ENCODE assay signal across 17 mouse cellular contexts in the genomic region with DNA sequence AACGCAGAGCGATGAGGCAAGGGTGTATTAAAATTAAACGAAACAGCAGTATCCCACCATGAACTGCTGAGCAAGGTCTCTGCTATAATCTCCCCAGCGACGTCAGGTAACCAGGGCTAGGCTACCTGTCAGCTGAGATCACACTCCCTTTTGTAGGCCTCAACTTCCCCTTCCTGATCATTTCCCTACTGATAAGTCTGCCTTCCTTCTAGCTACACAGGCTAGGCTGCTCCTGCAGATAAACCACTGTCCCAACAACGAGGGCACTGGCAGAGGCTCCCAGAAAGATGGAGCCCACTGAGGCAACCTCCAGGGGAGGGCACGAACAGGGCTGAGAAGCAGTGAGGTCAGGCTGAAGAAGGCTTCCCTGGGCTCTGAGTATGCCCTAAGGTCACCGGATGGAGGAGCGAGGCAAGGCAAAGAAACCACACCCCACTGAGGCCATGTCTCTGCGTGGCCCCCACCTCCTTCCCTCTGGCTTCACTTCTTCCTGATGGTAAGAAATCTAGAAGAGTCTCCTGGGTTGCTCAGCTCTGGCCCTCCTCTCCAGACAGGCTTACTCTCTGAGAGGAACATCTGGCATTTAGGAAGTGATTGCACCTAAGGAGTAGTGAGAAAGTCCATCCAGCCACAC. TPM values are rescaled to one million over a fixed set of nuclear protein-coding genes. Genes with fewer than 3 reads are reported as not detected.
DNase-seq lines count a peak whose midpoint lies in the region; ATAC-seq and TF ChIP-seq lines count a peak whose summit lies in the region.
"Had no signal": no experiment of that assay in that cellular context is flagged by ENCODE, and none has a peak within 500 bp of the region (broad histone marks: within the 10 kb centered on the region; RNA-seq: fewer than 3 reads in every experiment).

No protein-coding gene starts in this region.

- peak overlapping the region; percentile 26; the same call in 1 of the 2 replicates for H3K4me2 ChIP-seq in liver, postnatal 0 days (ENCODE audit: low read depth, low read length)
- H3K4me2 ChIP-seq: forebrain, embryonic 13.5 days; intestine, embryonic 15.5 days had no signal

- ATAC-seq in common myeloid progenitor, adult 5-6 weeks (replicated peaks; ENCODE audit: low read depth, poor library complexity, severe bottlenecking), result peak; percentile 31
- ATAC-seq in liver, postnatal 0 days, result no peak
- ATAC-seq: forebrain, embryonic 13.5 days; intestine, embryonic 15.5 days had no signal

- H3K27me3 ChIP-seq in liver, postnatal 0 days (ENCODE audit: insufficient read depth, low read length), result no peaks in the 10 kb centered on the region
- no peaks in the 10 kb centered on the region; the same call in 1 of the 2 replicates for H3K27me3 ChIP-seq in splenic B cell, adult 2 months (ENCODE audit: control insufficient read depth, insufficient read depth, low read length, poor library complexity, severe bottlenecking)
- H3K27me3 ChIP-seq: forebrain, embryonic 13.5 days; intestine, embryonic 15.5 days had no signal

- H3K27ac ChIP-seq in liver, postnatal 0 days (ENCODE audit: low read depth), result peak overlapping the region; percentile 29
- H3K27ac ChIP-seq: forebrain, embryonic 13.5 days; heart, embryonic 10.5 days; intestine, embryonic 15.5 days; limb, embryonic 10.5 days had no signal

- H3K4me3 ChIP-seq in liver, postnatal 0 days (ENCODE audit: low read depth, low read length), result no peak overlapping the region
- H3K4me3 ChIP-seq: forebrain, embryonic 13.5 days; heart, embryonic 10.5 days; intestine, embryonic 15.5 days; limb, embryonic 10.5 days had no signal

- H3K36me3 ChIP-seq in liver, postnatal 0 days (replicated peaks; ENCODE audit: insufficient read depth, low read length), result no peaks in the 10 kb centered on the region
- no peaks in the 10 kb centered on the region for H3K36me3 ChIP-seq in splenic B cell, adult 2 months (ENCODE audit: control insufficient read depth, insufficient read depth, low read length, poor library complexity, severe bottlenecking)
- H3K36me3 ChIP-seq: heart, embryonic 10.5 days; intestine, embryonic 15.5 days; limb, embryonic 10.5 days had no signal

- peak; percentile 14 for DNase-seq in thymus, postnatal 0 days (ENCODE audit: low spot score)
- no peak for DNase-seq in thymus, postnatal 25 days
- DNase-seq in liver, postnatal 0 days, result no peak
- peak; percentile 38 for DNase-seq in splenic B cell, adult 2 months (ENCODE audit: low read depth, low spot score)
- no peak for DNase-seq in layer of hippocampus, postnatal 14 days (ENCODE audit: low spot score in 2 of 2)
- no peak for DNase-seq in embryo, embryonic 9.5 days (ENCODE audit: extremely low spot score)
- DNase-seq in adrenal gland, adult 8-10 months, result no peak
- DNase-seq: adrenal gland, adult 2 months; cerebellum, postnatal 36 days; heart, postnatal 4 days; kidney, postnatal 14 days; layer of hippocampus, postnatal 36 days had no signal

- no peaks in the 10 kb centered on the region for H3K9me3 ChIP-seq in liver, postnatal 0 days (ENCODE audit: low read length)
- H3K9me3 ChIP-seq: forebrain, embryonic 13.5 days; heart, embryonic 10.5 days; intestine, embryonic 15.5 days; limb, embryonic 10.5 days had no signal

- H3K9ac ChIP-seq in liver, postnatal 0 days (replicated peaks), result no peak overlapping the region
- H3K9ac ChIP-seq: forebrain, embryonic 13.5 days; intestine, embryonic 15.5 days had no signal

- WGBS in liver, postnatal 0 days (ENCODE audit: insufficient replicate concordance), result 41% methylated on average over 10 of the region's 10 CpGs

- TF ChIP-seq EP300 in liver, postnatal 0 days (IDR thresholded peaks at IDR 0.05; ENCODE audit: low read depth), result no peak

- H3K4me1 ChIP-seq in liver, postnatal 0 days (ENCODE audit: insufficient read depth), result peaks cover 2% of the 10 kb centered on the region
- H3K4me1 ChIP-seq: limb, embryonic 10.5 days had no signal

- no peak for TF ChIP-seq CTCF in liver, postnatal 0 days (IDR thresholded peaks at IDR 0.05; ENCODE audit: low read depth)

RNA-seq across cellular contexts. Expression of a gene that starts 9.7 kb away (rescaled TPM):
- polyA plus RNA-seq in thymus, postnatal 0 days (2015; fragmentation: Nextera tagmentation; extraction: Ambion mirVana), result 75.9 and 97.4 TPM in 2 replicates
- total RNA-seq in common myeloid progenitor, adult 5-6 weeks (2017), result 18.7 and 19.6 TPM in 2 replicates
- 12.3 and 13.7 TPM in 2 replicates for polyA plus RNA-seq in liver, postnatal 0 days (2015; fragmentation: Nextera tagmentation; extraction: Ambion mirVana)
- 10 to 100 TPM; 31.1 to 32.0 TPM for total RNA-seq in layer of hippocampus, postnatal 14 days (2021)
- total RNA-seq in adrenal gland, adult 8-10 months (2022), result 10 to 100 TPM in 1 of 4 experiments, 1 to 10 TPM in 3; 4.5 to 14.4 (median 7.6) TPM

RNA-seq across cellular contexts. Expression of a gene that starts 41.2 kb away (rescaled TPM):
- 50.3 and 53.0 TPM in 2 replicates for polyA plus RNA-seq in thymus, postnatal 0 days (2015; fragmentation: Nextera tagmentation; extraction: Ambion mirVana)
- total RNA-seq in common myeloid progenitor, adult 5-6 weeks (2017), result 30.4 and 37.0 TPM in 2 replicates
- 20.8 and 23.5 TPM in 2 replicates for polyA plus RNA-seq in liver, postnatal 0 days (2015; fragmentation: Nextera tagmentation; extraction: Ambion mirVana)
- 10 to 100 TPM; 22.0 to 22.4 TPM for total RNA-seq in layer of hippocampus, postnatal 14 days (2021)
- total RNA-seq in adrenal gland, adult 8-10 months (2022), result 10 to 100 TPM; 37.2 to 42.8 (median 40.0) TPM

Comparison
In these comparisons a context has a peak if more than half of its experiments do, and no peak if none do; other contexts are left out.
1. DNase-seq: peak in thymus, postnatal 0 days (single experiment) and splenic B cell, adult 2 months (single experiment); none in thymus, postnatal 25 days (single experiment), liver, postnatal 0 days (single experiment), layer of hippocampus, postnatal 14 days (0 of 2), embryo, embryonic 9.5 days (single experiment) and adrenal gland, adult 8-10 months (single experiment).